Mouse (Mus musculus) embryo, embryonic 11 days (tissue): ENCODE data around the gene Bbs2.

Experiments used
- DNase-seq: peaks from one replicate; pipeline ENCODE4 v3.0.0-alpha.2; 2015

Bbs2 gene

DNA sequence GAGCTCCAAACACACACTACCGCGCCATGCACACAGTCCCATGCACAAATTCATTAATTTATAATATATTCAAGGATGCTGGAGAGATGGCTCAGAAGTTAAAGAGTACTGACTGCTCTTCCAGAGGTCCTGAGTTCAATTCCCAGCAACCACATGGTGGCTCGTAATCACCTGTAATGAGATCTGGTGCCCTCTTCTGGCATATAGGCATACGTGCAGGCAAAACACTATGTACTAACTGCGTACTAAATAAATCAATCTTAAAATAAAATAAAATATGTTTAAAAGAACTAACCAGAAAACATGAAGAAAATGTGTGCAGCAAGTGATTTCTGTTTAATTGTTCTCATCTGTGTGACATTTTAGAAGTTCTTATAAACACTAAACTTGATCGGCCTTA is 4.4 kb downstream of the Bbs2 start:
- DNase-seq, result no peak

DNA sequence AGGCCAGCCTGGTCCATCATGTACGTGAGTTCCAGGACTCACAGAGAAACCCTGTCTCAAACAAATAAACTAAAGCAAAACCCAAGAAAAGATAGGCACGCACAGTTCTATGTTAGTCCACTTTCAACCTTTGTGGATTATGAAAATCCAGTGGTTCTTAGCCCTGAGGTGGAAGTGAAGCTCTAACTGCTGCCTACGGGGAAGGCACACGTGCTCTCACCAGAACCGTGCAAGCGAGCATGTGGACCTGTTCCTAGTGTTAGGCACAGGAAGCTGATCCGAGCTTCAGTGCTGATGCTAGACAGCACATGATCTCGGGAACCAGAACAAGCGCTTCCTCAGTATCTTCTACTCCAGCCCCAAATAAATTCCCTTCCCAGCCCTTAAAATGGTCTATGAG is 5.9 kb downstream of the Bbs2 start:
- no peak for DNase-seq

DNA sequence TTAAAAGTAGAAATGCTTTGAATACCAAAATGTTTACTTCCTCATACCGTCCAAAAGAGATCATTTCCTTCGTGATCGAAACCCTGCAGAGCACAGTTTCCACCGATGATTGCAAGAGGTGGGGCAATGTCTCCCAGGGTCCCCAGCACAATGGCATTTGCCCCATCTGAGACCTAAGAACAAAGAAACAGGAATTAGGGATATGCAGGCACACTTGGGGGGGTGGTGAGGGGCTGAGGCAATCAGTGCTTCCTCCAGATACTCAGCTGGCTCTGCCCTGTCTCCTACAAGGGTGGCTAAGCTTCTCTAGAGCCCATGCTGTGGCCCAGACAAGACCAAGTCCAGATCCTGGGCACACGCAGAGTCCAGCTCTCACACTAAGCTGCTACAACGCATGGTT is 9.0 kb downstream of the Bbs2 start:
- no peak for DNase-seq

DNA sequence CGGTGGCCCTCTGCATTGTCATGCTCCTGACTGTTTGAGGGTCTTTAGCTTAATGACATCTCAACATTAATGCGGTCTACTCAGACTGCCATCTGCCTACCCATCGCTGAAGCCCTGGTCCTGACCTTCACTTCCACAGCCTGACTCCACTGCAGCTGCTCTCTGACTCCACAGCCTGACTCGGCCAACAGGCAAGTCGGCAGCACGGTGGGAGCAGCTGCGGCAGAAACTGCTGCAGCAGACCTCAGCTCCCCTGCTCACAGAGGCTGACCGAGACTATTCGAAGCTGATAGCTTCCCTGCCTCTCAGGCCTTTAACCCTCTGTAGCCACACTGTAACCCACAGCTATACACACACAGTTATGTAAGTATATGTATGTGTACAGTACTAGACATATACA is 10.8 kb downstream of the Bbs2 start:
- peak; percentile 12 for DNase-seq

DNA sequence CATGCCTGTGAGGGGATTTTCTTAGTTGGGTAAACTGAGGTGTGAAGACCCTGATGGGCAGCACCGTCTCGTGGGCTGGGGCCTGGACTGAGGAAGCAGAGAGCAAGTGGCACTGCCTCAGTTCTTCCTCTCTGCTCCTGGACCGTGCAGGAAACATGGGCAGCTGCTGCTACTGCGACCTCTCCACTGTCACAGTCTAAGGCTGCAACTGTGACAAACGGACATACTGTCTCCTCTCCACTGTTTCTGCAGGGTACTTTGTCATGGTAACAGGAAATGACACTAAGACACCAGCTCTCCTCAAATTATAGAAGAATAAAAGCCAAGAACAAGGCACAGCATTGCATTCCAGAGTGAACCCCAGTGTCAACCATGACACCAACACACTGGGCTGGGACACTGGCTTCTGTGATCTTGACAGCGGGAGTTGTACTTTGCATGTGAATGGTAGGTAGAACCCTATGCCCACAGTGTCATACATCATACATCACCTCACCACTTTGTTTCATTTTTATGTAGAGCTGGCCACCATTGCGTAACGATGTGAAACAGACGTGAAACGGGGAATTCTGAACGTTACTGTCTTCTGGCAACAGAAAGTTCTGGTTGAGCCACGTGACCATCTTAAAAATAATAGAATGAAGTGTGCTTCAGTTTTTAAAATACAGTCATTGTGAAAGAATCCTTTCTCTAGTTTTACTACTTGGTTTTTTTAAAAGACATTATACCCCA is 22.1 kb downstream of the Bbs2 start:
- no peak for DNase-seq

DNA sequence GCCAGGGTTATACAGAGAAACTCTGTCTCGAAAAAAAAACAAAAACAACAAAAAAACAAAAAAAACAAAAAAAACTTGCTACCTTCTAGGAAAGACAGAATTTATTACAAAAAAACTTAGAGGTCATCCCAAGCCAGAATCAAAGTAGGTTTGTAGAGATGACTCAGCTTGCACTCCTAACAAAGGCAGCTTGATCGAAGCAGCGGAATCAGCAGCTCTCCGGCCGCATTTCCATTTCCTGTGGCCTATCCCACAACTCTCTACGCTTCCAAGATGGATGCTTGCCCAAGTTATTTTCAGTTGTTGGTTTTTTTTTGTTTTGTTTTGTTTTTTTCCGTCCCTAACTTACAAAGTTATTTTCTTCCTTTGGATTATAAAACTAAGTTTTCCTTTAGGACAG is 29.9 kb downstream of the Bbs2 start:
- DNase-seq, result no peak

DNA sequence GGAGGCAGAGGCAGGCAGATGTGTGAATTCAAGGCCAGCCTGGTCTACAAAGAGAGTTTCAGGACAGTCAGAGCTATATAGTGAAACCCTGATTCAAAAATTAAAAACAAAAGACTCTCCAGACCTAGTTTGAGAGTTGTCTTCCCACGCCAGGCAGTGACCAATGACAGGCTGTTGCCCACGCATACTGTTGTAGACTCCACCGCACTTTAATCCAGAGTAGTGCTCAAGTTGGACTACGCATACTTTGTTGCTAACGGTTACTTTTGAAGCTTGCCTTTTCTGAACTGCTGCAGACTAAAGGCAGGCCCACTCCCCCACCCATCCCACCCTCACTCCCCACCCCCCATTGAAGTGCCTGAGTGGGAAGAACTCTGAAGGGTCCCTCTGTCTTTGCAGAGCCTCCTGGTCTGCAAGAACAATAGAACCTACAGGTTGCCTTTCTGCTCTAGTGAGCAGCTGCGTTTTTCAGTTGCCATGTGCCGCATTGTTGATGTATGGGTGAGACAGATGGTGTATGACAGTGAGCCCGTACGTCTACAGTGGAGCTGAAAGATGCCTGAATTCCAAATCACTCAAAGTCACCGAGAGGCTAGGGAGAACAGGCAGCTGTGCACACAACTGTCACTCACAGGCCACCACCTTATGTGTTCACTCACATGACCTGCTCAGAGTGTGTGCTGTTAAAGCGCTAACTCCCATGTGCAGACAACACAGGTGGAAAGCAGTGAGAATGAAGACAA is 32.4 kb downstream of the Bbs2 start:
- peak; percentile 41 for DNase-seq

DNA sequence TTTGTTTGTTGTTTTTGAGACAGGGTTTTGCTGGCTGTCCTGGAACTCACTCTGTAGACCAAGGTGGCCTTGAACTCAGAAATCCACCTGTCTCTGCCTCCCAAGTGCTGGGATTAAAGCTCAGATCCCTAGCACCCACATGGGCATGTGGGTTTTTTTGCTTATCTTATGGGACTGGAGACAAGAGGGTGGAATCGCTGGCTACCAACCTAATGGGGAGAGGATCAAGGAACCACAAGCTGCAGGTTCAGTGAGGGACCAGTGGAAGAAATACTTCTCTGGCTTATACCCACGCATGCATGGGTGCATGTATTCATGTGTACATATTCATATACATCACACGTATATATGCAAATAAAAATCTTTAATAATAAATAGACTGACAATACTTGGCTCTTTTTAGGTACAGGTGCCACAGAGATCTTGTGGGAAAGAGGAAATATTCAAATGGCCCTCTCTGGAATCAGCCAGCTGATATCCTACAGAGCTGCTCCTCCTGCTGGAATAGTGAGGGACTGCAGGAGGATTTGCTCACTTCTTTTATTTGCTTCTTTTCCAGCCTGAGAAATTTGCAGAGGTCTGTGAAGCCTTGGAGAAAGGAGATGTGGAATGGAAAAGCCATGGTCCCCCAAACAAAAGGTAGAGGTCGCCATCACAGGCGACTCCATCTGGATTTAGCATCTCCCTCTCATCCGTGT is 41.4 kb downstream of the Bbs2 start:
- DNase-seq, result peak; percentile 68

DNA sequence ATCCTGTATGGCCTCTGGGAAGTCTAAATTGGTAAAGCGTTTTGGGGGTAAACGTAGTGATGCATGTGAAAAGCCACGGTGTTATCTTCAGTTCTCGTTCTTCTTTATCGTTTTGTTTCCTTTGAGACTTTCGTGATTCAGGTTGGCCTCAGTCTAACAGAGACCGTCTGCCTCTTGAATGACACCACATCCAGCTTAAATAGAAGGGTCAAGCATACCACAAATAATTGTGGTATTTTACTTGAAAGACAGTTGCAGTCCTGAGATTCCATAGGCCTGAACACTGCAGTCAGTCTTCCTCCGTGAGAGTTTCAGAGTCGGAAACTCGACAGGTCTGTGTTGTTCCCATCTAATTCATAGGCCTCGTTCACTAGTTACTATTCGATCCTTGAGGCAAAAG is 46.0 kb downstream of the Bbs2 start:
- no peak for DNase-seq

DNA sequence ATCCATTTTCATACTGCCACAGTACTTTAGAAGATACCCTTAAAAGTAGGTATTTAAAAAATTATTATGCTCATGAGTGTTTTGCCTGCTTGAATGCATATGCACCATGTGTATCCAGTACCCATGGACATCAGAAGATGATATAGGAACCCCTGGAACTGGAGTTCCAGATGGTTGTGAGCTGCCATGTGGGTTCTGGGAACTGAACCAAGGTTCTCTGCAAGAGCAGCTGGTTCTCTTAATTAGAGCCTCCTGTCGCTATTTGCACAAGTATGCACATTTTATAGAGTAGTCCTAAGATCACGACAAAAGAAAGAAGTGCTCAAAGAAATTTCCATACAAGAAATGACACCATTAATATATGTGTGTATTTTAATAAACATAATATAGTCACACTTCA is 50.9 kb downstream of the Bbs2 start:
- DNase-seq, result no peak

DNA sequence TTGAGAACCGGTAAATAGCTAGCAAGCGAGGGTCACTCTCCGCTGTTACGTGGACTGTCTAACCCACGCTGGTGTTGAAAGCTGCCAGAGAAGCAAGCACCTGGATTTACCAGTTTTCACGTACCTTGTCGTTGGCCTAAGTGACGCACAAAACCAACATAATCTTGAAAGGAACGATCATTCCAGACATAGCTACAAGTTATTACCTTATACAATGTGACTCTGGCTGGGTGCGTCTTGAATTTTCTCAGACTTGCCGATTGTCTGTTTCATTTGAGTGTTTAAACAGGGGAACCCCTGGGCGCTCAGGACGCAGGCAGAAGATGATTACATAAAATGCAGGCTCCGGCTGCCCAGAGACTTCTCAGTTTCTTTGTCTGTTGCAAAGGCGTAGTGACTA is 60.9 kb downstream of the Bbs2 start:
- DNase-seq, result peak; percentile 13

DNA sequence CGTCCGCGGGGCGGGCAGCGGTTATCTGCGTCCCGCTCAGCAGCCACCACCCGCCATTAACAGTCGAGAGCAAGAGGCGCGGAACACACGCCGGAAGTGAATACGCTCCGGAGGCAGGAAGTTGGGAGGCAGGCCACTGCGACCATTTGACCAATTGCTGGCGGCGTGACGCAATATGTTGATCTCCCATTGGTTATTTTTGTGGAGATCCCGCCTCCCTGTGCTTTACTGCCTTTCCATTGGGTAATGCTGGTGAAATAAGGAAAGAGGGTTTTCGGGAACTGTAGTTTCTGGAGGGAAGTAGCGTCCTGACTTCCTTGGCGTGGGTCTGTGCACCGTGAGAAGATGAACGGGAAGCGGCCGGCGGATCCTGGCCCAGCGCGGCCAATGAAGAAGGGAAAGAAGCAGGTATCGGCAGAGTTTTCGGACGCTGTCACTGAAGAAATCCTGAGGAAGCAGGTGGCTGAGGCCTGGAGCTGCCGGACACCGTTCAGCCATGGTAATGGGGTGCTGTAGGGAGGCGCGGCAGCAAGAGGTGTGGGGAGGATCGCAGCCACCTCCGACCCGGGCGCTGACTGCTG is 61.7 kb downstream of the Bbs2 start, which contains the start of the genes Nudt21 and Ogfod1:
TSS of gene Nudt21 (minus strand) at position 88 of the 581 bp plus-strand sequence.
TSS of gene Ogfod1 (plus strand) at position 255 of the 581 bp plus-strand sequence.
- peak; percentile 97 for DNase-seq

DNA sequence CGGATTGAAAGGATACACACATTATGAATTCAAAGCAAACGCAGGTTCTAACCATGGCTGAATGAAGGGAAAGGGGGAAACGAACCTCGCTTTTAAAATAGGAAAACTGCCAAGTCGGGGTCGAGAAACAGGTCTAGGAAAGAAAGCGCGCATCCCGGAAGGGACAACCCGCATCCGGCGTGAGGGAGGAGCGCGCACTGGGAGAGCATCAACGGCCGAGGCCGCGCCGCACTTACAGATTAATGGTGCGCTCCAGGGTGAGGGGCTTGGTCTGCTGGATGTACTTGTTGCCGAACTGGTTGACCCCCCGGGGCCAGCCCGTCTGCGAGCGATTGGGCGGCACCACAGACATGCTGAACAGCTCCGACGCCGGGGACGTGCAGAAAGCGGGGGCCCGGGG is 62.2 kb downstream of the Bbs2 start:
- peak; percentile 89 for DNase-seq

DNA sequence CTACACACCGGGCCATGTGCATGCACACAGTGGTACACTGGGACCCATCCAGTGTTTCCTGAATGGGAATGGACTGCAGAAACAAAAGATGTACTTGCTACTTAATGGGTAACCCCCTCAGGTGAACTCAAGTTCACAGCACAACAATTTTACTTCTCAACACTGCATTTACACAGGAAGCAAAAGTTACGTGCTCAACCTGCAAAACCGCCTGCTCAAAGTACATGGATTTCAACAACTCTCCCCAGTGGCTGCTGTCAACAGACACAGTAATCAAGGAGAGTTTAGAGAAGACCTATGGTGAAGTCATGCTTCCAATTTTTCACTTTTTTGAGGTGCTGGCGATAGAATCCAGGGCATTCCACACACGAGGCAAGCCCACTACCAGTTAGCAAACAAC is 63.5 kb downstream of the Bbs2 start:
- no peak for DNase-seq

DNA sequence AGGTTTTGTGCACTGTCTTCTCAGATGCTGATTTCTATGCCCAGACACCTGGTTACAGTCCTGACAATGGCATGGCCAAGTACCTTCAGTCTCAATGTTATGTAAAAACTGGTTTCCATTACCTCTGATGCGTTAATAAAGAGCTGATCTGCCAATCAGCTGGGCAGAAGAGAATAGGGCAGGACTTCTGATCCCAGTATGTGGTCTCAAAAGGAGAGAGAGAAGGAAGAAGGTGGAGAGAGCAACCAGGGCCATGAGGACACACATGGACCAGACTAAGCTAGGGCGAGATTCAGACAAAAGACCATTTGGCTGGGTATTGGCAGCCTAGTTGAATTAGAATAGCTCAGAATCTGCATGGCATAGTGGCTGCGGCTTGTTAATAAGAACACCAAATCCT is 65.1 kb downstream of the Bbs2 start:
- no peak for DNase-seq

DNA sequence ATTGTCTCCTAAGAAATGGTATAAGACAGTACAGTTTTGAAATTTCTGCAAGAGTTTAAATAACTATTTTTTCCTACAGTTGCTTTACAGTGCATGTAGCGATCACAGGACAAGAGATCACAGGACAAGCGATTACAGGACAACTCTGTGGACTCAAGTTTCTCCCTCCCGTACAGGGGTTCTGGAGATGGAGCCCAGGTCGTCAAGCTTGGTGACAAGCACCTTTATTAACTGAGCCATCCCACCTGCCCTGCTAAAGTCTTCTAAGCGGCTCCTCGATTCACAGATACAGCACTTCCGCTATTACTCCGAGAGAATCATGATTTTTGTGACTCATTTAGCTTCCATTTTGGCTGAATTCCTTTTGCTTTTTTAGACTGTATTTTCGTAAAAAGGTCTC is 69.0 kb downstream of the Bbs2 start:
- DNase-seq, result no peak

DNA sequence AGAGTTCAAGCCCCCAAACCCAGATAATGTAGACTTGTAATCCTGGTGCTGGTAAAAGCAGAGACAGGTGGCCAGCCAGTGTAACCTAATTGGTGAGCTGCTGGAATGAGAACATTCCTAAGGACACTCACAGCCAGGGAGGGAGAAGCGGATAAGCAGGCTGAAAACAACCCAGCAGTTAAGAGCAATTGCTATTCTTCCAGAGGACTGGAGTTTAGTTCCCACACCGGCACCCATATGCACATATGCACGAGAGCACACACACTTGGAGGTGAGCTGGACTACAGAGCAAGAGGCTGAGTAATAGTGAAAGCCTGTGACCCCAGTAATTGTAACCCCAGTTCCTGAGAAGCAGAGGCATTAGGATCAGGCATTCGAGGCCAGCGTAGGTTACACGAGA is 74.8 kb downstream of the Bbs2 start:
- no peak for DNase-seq
